In genomic region chr7:111121522-111121921, GRCm38 (mm10) we compare ENCODE assay signal across 8 mouse cellular contexts. TPM values are rescaled to one million over a fixed set of nuclear protein-coding genes. Genes with fewer than 3 reads are reported as not detected.
DNase-seq lines count a peak whose midpoint lies in the region; ATAC-seq lines count a peak whose summit lies in the region.

No protein-coding gene starts in this region.

- H3K27me3 ChIP-seq in heart, embryonic 13.5 days (replicated peaks): no peaks in the 10 kb centered on the region
- no peaks in the 10 kb centered on the region for H3K27me3 ChIP-seq in embryonic facial prominence, embryonic 13.5 days

- no peaks in the 10 kb centered on the region for H3K9me3 ChIP-seq in heart, embryonic 13.5 days
- no peaks in the 10 kb centered on the region for H3K9me3 ChIP-seq in embryonic facial prominence, embryonic 13.5 days

- H3K4me2 ChIP-seq in heart, embryonic 13.5 days: peak overlapping the region; percentile 80
- H3K4me2 ChIP-seq in embryonic facial prominence, embryonic 13.5 days: peak overlapping the region; percentile 82

- 40% methylated on average over 9 of the region's 9 CpGs for WGBS in heart, embryonic 13.5 days
- 48% methylated on average over 9 of the region's 9 CpGs for WGBS in embryonic facial prominence, embryonic 13.5 days

- peaks cover 17% of the 10 kb centered on the region for H3K4me1 ChIP-seq in heart, embryonic 13.5 days
- peaks cover 10% of the 10 kb centered on the region for H3K4me1 ChIP-seq in embryonic facial prominence, embryonic 13.5 days

- no peak for DNase-seq in heart, adult 9 months (ENCODE audit: low spot score in 2 of 2)
- peak; percentile 5 for DNase-seq in ES-CJ7 (ENCODE audit: low read depth, low spot score)
- peak; percentile 69 to 73 for DNase-seq in kidney, adult 8-10 months
- DNase-seq in lung, postnatal 14 days: peak; percentile 3

- ATAC-seq in heart, embryonic 13.5 days (ENCODE audit: extremely low read depth, insufficient number of reproducible peaks, low FRiP score, low TSS enrichment): no peak
- no peak for ATAC-seq in embryonic facial prominence, embryonic 13.5 days (ENCODE audit: insufficient number of reproducible peaks, insufficient read depth, low FRiP score, low TSS enrichment, low read depth)
- ATAC-seq in activated CD4-positive, CD25-positive, alpha-beta regulatory T cell, adult 4 months: no peak
- no peak for ATAC-seq in monocyte, adult 5-6 weeks (replicated peaks; ENCODE audit: insufficient number of reproducible peaks, low FRiP score, low TSS enrichment, poor library complexity, severe bottlenecking)

- H3K27ac ChIP-seq in heart, embryonic 13.5 days (replicated peaks): peak overlapping the region; percentile 99
- H3K27ac ChIP-seq in embryonic facial prominence, embryonic 13.5 days: peak overlapping the region; percentile 98

- peak overlapping the region; percentile 94 for H3K9ac ChIP-seq in heart, embryonic 13.5 days
- peak overlapping the region; percentile 88 for H3K9ac ChIP-seq in embryonic facial prominence, embryonic 13.5 days

- peaks cover 19% of the 10 kb centered on the region for H3K36me3 ChIP-seq in heart, embryonic 13.5 days
- peaks cover 7% of the 10 kb centered on the region; the same call in 1 of the 2 replicates for H3K36me3 ChIP-seq in embryonic facial prominence, embryonic 13.5 days

- peak overlapping the region; percentile 77 for H3K4me3 ChIP-seq in heart, embryonic 13.5 days
- peak overlapping the region; percentile 65 for H3K4me3 ChIP-seq in embryonic facial prominence, embryonic 13.5 days

RNA-seq across cellular contexts. Expression of gene Eif4g2, which starts 38.7 kb away (rescaled TPM):
- 583 and 585 TPM in 2 replicates for polyA plus RNA-seq in heart, embryonic 13.5 days (2015; fragmentation: Nextera tagmentation; extraction: Ambion mirVana)
- polyA plus RNA-seq in embryonic facial prominence, embryonic 13.5 days (2015; fragmentation: Nextera tagmentation; extraction: Ambion mirVana): 810 and 879 TPM in 2 replicates
- 100 to 1,000 TPM; 799 to 823 TPM for polyA plus RNA-seq in activated CD4-positive, CD25-positive, alpha-beta regulatory T cell, adult 4 months (2017; shearing (Covaris generic))
- 604 to 1,278 TPM (median 709 TPM) in 3 replicates for total RNA-seq in monocyte, adult 5-6 weeks (2017)

Comparison
In these comparisons a context has a peak if more than half of its experiments do, and no peak if none do; other contexts are left out.
1. DNase-seq: peak in ES-CJ7 (single experiment), kidney, adult 8-10 months (2 of 2) and lung, postnatal 14 days (single experiment); none in heart, adult 9 months (0 of 2).